Mouse (Mus musculus) kidney, adult 2 months (tissue): ENCODE measurements around the gene Gabrb1.

Experiments
- CTCF ChIP-seq: fragments of 200-500 bp; conservative IDR thresholded peaks from 2 replicates; pipeline ENCODE4 v1.5.1; 2011; ENCODE audit warnings: low read depth, mild to moderate bottlenecking, control low read depth, low read length, moderate library complexity, mixed read lengths; ENCODE audit not compliant: insufficient read depth, insufficient read length
- POLR2A ChIP-seq: fragments of 200-500 bp; IDR thresholded peaks from one replicate; pipeline ENCODE4 v1.6.1; 2011; ENCODE audit warnings: low read depth, low read length, control low read depth

DNA sequence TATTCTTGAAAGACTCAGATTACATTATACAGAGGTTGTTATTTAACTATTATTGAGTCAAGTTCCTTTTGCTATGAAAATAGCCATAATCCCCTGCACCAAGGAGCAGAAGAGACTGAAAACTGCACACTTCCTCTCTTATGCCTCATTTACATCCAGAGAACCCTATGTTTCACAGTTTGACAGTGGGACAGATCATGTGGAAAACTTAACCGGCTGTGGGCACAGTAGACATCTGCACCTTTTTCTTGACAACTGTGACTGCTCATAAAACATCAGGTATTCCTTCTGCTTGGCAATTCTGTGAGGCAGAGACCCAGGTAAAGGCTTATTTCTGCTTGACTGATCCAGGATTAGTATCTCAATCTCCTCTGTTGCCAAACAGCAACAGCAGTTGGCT is 481.7 kb downstream of the Gabrb1 start:
- no peak for TF ChIP-seq POLR2A
- TF ChIP-seq CTCF = no peak
